Mouse (Mus musculus): ENCODE data around the gene Ptpru.

DNA sequence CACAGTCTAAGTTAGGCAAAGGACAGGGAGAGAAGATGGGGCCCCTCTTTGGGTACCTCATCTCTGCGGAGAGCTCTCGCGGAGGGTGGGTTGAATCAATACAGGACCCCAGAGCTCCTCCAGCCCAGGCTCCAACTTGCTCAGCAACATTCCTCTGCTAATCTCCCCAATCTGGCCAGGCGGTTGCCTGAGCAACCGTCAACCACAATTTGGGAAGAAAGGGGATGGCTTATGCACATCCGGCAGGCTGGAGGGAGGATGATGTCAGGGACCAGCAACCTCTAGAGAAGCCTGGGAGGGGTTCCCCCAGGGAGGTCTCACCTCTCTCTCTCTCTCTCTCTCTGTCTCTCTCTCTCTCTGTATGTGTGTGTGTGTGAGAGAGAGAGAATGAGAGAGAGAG lies 11.2 kb downstream of the Ptpru start:
- no peak for TF ChIP-seq POLR2A (IDR thresholded peaks at IDR 0.05; ENCODE audit: low read depth, low read length)
- no peak for TF ChIP-seq CTCF (IDR thresholded peaks at IDR 0.05; ENCODE audit: extremely low read depth, insufficient read length, insufficient replicate concordance, low read depth, low read length)
